Mouse (Mus musculus) ovary, postnatal 10 days (tissue): ENCODE data around the gene Dennd1a.

ENCODE experiments used
- DNase-seq: peaks from one replicate; pipeline ENCODE4 v3.0.0; 2022; ENCODE audit warnings: low spot score

Gene Dennd1a

GRCm38 (mm10) chr2:37774571-37774970 is 512.6 kb downstream of the Dennd1a start:
- no peak for DNase-seq

DNA sequence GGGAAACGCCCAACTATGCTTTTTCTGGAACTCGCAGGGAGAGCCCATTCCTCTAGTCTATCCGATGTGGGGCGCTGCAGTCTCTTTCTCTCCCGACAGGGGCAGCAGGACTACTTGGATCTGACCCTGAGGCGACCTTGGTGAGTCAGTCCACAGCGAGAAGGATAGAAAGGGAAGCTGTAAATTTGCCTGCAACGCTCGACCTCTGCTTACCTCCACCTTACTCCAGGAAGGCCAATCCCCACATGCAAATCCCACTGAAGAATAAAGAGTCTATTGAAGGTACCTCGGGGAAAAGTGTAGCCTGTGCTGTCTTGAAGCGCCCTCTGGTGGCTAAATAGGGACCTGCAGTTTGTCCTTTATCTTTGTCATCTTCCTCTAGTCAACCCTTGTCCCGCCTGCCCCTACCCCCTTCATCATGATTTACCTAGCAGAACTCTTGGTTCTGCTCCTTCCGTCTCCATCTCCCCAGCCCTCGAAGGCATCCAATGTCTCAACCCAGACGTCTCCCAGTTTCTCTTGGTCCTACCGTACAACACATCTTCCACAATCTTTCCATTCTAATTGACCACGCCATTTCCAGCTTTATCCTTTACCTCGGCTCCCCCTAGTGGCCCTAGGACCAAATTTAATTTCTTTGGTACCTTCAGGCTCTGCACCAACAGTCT is 515.4 kb downstream of the Dennd1a start:
- DNase-seq: peak; percentile 77

DNA sequence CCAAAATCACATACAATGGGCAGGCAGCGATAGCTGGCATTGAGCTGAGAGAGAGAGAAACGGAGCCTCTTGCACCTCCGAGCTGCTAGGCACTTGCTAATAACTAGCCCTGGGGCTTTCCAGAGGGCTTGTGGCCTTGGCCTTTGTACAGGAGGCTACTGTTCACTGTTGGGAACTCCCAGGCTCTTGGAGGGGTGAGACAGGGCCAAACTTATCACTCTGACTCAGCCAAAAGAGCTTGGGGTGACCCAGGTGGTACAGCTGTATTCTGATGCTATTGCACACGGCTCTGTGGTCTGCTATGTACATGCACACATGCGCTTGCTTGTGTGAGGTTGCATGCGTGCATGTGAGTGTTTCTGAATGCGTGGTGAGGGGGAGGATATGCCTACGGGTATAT is 517.4 kb downstream of the Dennd1a start:
- DNase-seq: no peak

DNA sequence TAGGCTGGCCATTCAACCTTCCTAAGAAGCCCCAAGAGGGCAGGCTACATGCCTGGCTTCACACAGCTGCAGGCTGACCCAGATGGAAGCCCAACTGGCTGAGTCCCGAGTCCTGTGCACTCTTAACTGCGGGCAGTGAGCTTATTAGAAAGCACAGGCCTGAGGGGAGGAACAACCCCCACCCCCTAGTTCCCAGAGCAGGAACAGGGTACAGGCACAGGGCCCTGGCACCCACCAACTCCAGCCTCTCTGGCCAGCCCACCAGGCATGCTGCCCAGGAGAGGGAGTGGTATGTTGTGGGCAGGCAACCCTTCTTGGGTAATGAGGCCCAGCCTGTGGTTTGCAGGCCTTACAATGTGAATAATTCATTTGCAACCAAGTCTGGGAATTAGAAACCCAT is 518.3 kb downstream of the Dennd1a start:
- DNase-seq: no peak

DNA sequence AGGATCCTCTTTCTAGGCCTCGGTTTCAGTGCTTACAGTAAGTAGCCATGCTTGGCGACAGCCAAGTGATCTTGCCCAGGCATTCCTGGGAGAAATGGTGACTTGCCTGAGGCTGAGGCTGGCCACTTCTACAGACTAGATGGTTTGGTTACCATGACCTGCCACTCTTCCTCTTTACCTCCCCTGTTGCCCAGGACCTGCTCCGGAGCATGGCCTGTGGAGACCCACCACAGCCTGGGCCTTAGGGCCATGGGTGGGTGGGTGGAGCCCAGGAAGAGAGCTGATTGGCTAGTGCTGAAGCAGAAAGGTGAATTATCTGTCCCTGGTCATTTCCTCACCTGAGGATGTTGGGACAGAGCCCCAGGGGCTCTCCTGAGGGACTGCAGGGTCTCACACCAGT is 519.5 kb downstream of the Dennd1a start:
- no peak for DNase-seq

- no peak for DNase-seq
Measured at GRCm38 (mm10) chr2:37767080-37767547, 520.1 kb downstream of the Dennd1a start.

GRCm38 (mm10) chr2:37766027-37766761 is 521.0 kb downstream of the Dennd1a start:
- no peak for DNase-seq

- DNase-seq: no peak
Measured at GRCm38 (mm10) chr2:37765082-37765483, 522.1 kb downstream of the Dennd1a start.

GRCm38 (mm10) chr2:37764514-37764913 is 522.7 kb downstream of the Dennd1a start:
- DNase-seq: no peak

- DNase-seq: no peak
Measured at GRCm38 (mm10) chr2:37763638-37764037, 523.6 kb downstream of the Dennd1a start.

GRCm38 (mm10) chr2:37760633-37761032 is 526.6 kb downstream of the Dennd1a start:
- DNase-seq: no peak

DNA sequence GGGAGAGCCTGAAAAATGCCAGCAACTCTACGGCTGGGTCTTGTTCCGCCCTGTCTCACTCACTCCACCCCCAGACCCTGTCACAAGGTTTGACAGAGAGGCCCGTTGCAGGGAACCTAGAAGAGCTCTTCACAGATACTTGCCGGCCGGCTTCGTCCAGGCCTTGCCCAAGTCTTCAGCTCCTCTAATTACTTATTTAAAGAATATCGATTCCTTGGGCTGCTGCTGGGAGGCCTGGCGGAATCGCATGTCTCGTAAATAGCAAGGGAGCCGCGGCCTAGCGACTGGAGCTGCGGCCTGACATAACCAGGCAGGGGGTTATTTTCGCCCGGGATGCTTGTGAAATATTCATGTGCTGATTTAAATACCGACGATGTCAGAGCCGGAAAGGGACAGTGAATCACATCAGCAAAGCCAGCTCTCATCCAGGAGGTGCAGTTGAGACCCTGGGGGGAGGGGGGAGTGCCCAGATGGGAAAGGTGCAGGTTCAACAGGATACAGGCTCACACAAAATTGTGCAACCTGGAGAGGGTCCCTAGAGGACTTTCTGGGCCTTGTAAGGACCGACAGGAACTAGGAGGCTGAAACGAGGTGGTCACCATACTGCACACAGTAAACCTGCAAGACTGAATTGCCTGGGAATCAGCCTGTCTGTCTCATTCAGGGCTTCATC is 528.7 kb downstream of the Dennd1a start:
- no peak for DNase-seq

- DNase-seq: no peak
Measured at GRCm38 (mm10) chr2:37757784-37758183, 529.4 kb downstream of the Dennd1a start.

- no peak for DNase-seq
Measured at GRCm38 (mm10) chr2:37757016-37757415, 530.2 kb downstream of the Dennd1a start.

GRCm38 (mm10) chr2:37756220-37756930 is 530.8 kb downstream of the Dennd1a start:
- no peak for DNase-seq

GRCm38 (mm10) chr2:37751114-37751513 is 536.1 kb downstream of the Dennd1a start:
- no peak for DNase-seq

DNA sequence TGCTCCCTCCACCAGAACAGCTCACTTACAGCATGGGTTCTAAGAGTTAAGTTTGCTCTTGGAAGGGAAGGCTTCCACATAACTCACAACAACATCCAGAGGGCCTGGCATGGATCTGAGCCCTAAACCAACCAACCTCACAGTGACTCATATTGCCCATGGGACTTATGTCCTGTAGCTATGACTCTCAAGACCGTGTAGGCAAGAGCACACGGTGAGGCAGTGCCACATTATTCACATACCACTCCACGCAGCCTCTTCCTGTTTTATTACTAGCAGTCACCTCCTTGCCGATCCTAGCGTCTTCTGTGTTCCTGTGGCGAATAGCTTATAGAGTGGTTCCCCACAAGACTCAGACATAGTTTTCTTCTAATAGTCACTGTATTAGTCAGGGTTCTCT is 537.9 kb downstream of the Dennd1a start:
- no peak for DNase-seq
